ENCODE assay signal across 18 mouse cellular contexts in the genomic region with DNA sequence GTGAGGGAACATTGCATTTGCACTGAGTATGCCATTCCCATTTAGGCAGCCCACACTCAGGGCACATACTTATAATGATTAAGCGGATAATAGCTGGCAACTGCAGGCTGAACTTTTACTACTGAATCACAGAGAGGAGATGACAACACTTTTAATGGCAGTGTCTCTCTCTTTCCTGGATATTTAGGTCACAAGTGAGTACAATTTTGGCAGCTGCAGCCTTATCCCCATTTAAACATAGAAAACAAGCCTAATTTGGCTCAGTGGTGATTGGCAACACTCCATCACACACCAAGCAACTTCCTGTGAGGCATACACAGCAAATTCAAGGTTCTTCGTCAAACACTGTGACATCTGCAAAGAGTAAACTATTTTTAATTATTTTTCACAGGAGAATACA.
DNase-seq lines count a peak whose midpoint lies in the region; ATAC-seq and TF ChIP-seq lines count a peak whose summit lies in the region.
"Had no signal": no experiment of that assay in that cellular context is flagged by ENCODE, and none has a peak within 500 bp of the region (broad histone marks: within the 10 kb centered on the region; RNA-seq: fewer than 3 reads in every experiment).

No protein-coding gene starts in this region.

- no peaks in the 10 kb centered on the region for H3K27me3 ChIP-seq in forebrain, embryonic 14.5 days (replicated peaks; ENCODE audit: control insufficient read depth, insufficient read depth, low read length)
- H3K27me3 ChIP-seq in forebrain, embryonic 16.5 days (replicated peaks; ENCODE audit: control insufficient read depth, insufficient read depth, low read length) = no peaks in the 10 kb centered on the region
- H3K27me3 ChIP-seq in lung, postnatal 0 days (replicated peaks; ENCODE audit: insufficient read depth, low read length) = no peaks in the 10 kb centered on the region
- H3K27me3 ChIP-seq in kidney, embryonic 15.5 days = no peaks in the 10 kb centered on the region

- no peak for TF ChIP-seq EP300 in lung, postnatal 0 days (IDR thresholded peaks at IDR 0.05)

- H3K9ac ChIP-seq in forebrain, embryonic 14.5 days (ENCODE audit: low read length) = no peak overlapping the region
- no peak overlapping the region for H3K9ac ChIP-seq in forebrain, embryonic 16.5 days (replicated peaks; ENCODE audit: low read depth, low read length)
- no peak overlapping the region for H3K9ac ChIP-seq in lung, postnatal 0 days (replicated peaks; ENCODE audit: low read depth)
- no peak overlapping the region for H3K9ac ChIP-seq in kidney, embryonic 15.5 days

- 73% methylated on average over 2 of the region's 2 CpGs for WGBS in forebrain, embryonic 14.5 days
- WGBS in forebrain, embryonic 16.5 days = 72% methylated on average over 2 of the region's 2 CpGs
- 60% methylated on average over 2 of the region's 2 CpGs for WGBS in lung, postnatal 0 days
- 80% methylated on average over 2 of the region's 2 CpGs for WGBS in kidney, embryonic 15.5 days

- H3K36me3 ChIP-seq in forebrain, embryonic 14.5 days (ENCODE audit: control insufficient read depth, insufficient read depth, low read length) = no peaks in the 10 kb centered on the region
- no peaks in the 10 kb centered on the region for H3K36me3 ChIP-seq in forebrain, embryonic 16.5 days (ENCODE audit: control insufficient read depth, insufficient read depth)
- H3K36me3 ChIP-seq in lung, postnatal 0 days (ENCODE audit: insufficient read depth, low read length) = no peaks in the 10 kb centered on the region
- H3K36me3 ChIP-seq in kidney, embryonic 15.5 days = no peaks in the 10 kb centered on the region
- H3K36me3 ChIP-seq: G1E; midbrain, embryonic 10.5 days had no signal

- no peak overlapping the region for H3K27ac ChIP-seq in forebrain, embryonic 14.5 days (ENCODE audit: low read depth, low read length)
- no peak overlapping the region for H3K27ac ChIP-seq in forebrain, embryonic 16.5 days (ENCODE audit: low read length)
- no peak overlapping the region for H3K27ac ChIP-seq in lung, postnatal 0 days (ENCODE audit: low read length)
- H3K27ac ChIP-seq in kidney, embryonic 15.5 days = no peak overlapping the region
- H3K27ac ChIP-seq: macrophage; midbrain, embryonic 10.5 days had no signal

- no peaks in the 10 kb centered on the region for H3K4me1 ChIP-seq in forebrain, embryonic 14.5 days (ENCODE audit: control insufficient read depth, insufficient read depth, low read length)
- no peaks in the 10 kb centered on the region for H3K4me1 ChIP-seq in forebrain, embryonic 16.5 days (replicated peaks; ENCODE audit: control insufficient read depth, insufficient read depth, low read length)
- no peaks in the 10 kb centered on the region for H3K4me1 ChIP-seq in lung, postnatal 0 days (ENCODE audit: insufficient read depth, low read depth, low read length)
- no peaks in the 10 kb centered on the region for H3K4me1 ChIP-seq in kidney, embryonic 15.5 days
- H3K4me1 ChIP-seq: midbrain, embryonic 10.5 days had no signal

- no peak overlapping the region for H3K4me3 ChIP-seq in forebrain, embryonic 14.5 days (ENCODE audit: low read depth, low read length)
- H3K4me3 ChIP-seq in forebrain, embryonic 16.5 days (replicated peaks; ENCODE audit: low read length) = no peak overlapping the region
- no peak overlapping the region for H3K4me3 ChIP-seq in lung, postnatal 0 days (ENCODE audit: low read depth, low read length)
- H3K4me3 ChIP-seq in kidney, embryonic 15.5 days (replicated peaks) = no peak overlapping the region
- H3K4me3 ChIP-seq: midbrain, embryonic 10.5 days had no signal

- no peaks in the 10 kb centered on the region for H3K9me3 ChIP-seq in forebrain, embryonic 14.5 days (replicated peaks; ENCODE audit: control insufficient read depth, low read length)
- H3K9me3 ChIP-seq in forebrain, embryonic 16.5 days (ENCODE audit: control insufficient read depth, low read length) = no peaks in the 10 kb centered on the region
- H3K9me3 ChIP-seq in lung, postnatal 0 days (ENCODE audit: low read length) = no peaks in the 10 kb centered on the region
- H3K9me3 ChIP-seq in kidney, embryonic 15.5 days (replicated peaks) = no peaks in the 10 kb centered on the region
- H3K9me3 ChIP-seq: G1E; midbrain, embryonic 10.5 days had no signal

- DNase-seq in forebrain, embryonic 14.5 days (ENCODE audit: low spot score) = peak; percentile 13
- peak; percentile 0 for DNase-seq in lung, postnatal 36 days
- DNase-seq in lung, postnatal 0 days (ENCODE audit: low spot score) = no peak
- peak; percentile 18 for DNase-seq in cerebellum, adult 9-11 months
- no peak for DNase-seq in urinary bladder, postnatal 14 days (ENCODE audit: low spot score)
- DNase-seq: adrenal gland, postnatal 36 days; heart, adult 18-20 months; heart, postnatal 36 days; lung, adult 2 months; right cerebral cortex, postnatal 4 days had no signal

- ATAC-seq in forebrain, embryonic 14.5 days = no peak
- ATAC-seq in forebrain, embryonic 16.5 days = no peak
- no peak for ATAC-seq in lung, postnatal 0 days
- no peak for ATAC-seq in kidney, embryonic 15.5 days (replicated peaks; ENCODE audit: low FRiP score)
- ATAC-seq: hindbrain, embryonic 16.5 days; intestine, embryonic 16.5 days had no signal

- H3K4me2 ChIP-seq in forebrain, embryonic 14.5 days (ENCODE audit: low read length) = no peak overlapping the region
- no peak overlapping the region for H3K4me2 ChIP-seq in forebrain, embryonic 16.5 days (ENCODE audit: low read length)
- no peak overlapping the region for H3K4me2 ChIP-seq in lung, postnatal 0 days (replicated peaks; ENCODE audit: low read depth, low read length)
- H3K4me2 ChIP-seq in kidney, embryonic 15.5 days = no peak overlapping the region
- H3K4me2 ChIP-seq: liver, embryonic 11.5 days had no signal

- no peak for TF ChIP-seq CTCF in lung, postnatal 0 days (IDR thresholded peaks at IDR 0.05)

Comparison
In these comparisons a context has a peak if more than half of its experiments do, and no peak if none do; other contexts are left out.
1. DNase-seq: peak in forebrain, embryonic 14.5 days (single experiment), lung, postnatal 36 days (single experiment) and cerebellum, adult 9-11 months (single experiment); none in lung, postnatal 0 days (single experiment) and urinary bladder, postnatal 14 days (single experiment).